20 mouse cellular contexts compared by ENCODE assay signal in genomic region chr1:141948055-141948454, GRCm38 (mm10).
"Had no signal": no experiment of that assay in that cellular context is flagged by ENCODE, and none has a peak within 500 bp of the region (broad histone marks: within the 10 kb centered on the region; RNA-seq: fewer than 3 reads in every experiment).

No protein-coding gene starts in this region.

- H3K27me3 ChIP-seq: midbrain, embryonic 12.5 days; neural tube, embryonic 13.5 days; neural tube, embryonic 15.5 days had no signal

- ATAC-seq: midbrain, embryonic 16.5 days had no signal

- H3K36me3 ChIP-seq: midbrain, embryonic 10.5 days; midbrain, embryonic 12.5 days; neural tube, embryonic 13.5 days; neural tube, embryonic 15.5 days had no signal

- H3K9me3 ChIP-seq: midbrain, embryonic 10.5 days; midbrain, embryonic 12.5 days; neural tube, embryonic 13.5 days; neural tube, embryonic 15.5 days had no signal

- H3K9ac ChIP-seq: liver, embryonic 14.5 days; lung, embryonic 14.5 days; midbrain, embryonic 12.5 days; neural tube, embryonic 13.5 days; neural tube, embryonic 15.5 days had no signal

- DNase-seq: lung, adult 18-20 months; lung, embryonic 14.5 days; lung, postnatal 14 days; lung, postnatal 4 days; midbrain, embryonic 14.5 days; retina, postnatal 1 day; right cerebral cortex, adult 18-20 months; right cerebral cortex, postnatal 25 days; right cerebral cortex, postnatal 4 days; spleen, adult 18-20 months; thymus, adult 18-20 months; thymus, postnatal 14 days; thymus, postnatal 36 days had no signal

- H3K4me2 ChIP-seq: lung, embryonic 14.5 days; midbrain, embryonic 12.5 days; neural tube, embryonic 13.5 days; neural tube, embryonic 15.5 days had no signal

- H3K4me3 ChIP-seq: midbrain, embryonic 10.5 days; midbrain, embryonic 12.5 days; myocyte; neural tube, embryonic 13.5 days; neural tube, embryonic 15.5 days had no signal

- H3K27ac ChIP-seq: liver, embryonic 14.5 days; midbrain, embryonic 10.5 days; midbrain, embryonic 12.5 days; neural tube, embryonic 13.5 days; neural tube, embryonic 15.5 days had no signal

- H3K4me1 ChIP-seq: midbrain, embryonic 10.5 days; midbrain, embryonic 12.5 days; neural tube, embryonic 13.5 days; neural tube, embryonic 15.5 days had no signal
